8 mouse cellular contexts compared by ENCODE assay signal in genomic region chr5:137287953-137288743, GRCm38 (mm10). TPM values are rescaled to one million over a fixed set of nuclear protein-coding genes. Genes with fewer than 3 reads are reported as not detected.
A peak's percentile ranks its signal among the peaks of the same experiment; 100 is the strongest.
DNase-seq lines count a peak whose midpoint lies in the region; ATAC-seq and TF ChIP-seq lines count a peak whose summit lies in the region.

No protein-coding gene starts in this region.

- H3K27ac ChIP-seq in embryonic facial prominence, embryonic 13.5 days, result no peak overlapping the region
- H3K27ac ChIP-seq in hindbrain, postnatal 0 days, result peak overlapping the region; percentile 85
- peak overlapping the region; percentile 100 for H3K27ac ChIP-seq in liver, embryonic 12.5 days

- intact Hi-C loops in heart, postnatal 25 days (cut with DNase I), result loop anchor here (1.0 kb wide), 1 partner anchor 129 kb away; no protein-coding TSS in a partner anchor

- H3K9ac ChIP-seq in embryonic facial prominence, embryonic 13.5 days, result peak overlapping the region; percentile 65
- peak overlapping the region; percentile 77 for H3K9ac ChIP-seq in hindbrain, postnatal 0 days (replicated peaks; ENCODE audit: low read length)
- peak overlapping the region; percentile 91 for H3K9ac ChIP-seq in liver, embryonic 12.5 days

- under 1% methylated on average over 59 of the region's 65 CpGs for WGBS in embryonic facial prominence, embryonic 13.5 days
- WGBS in hindbrain, postnatal 0 days, result under 1% methylated on average over 55 of the region's 65 CpGs
- WGBS in liver, embryonic 12.5 days (ENCODE audit: insufficient replicate concordance), result 1% methylated on average over 58 of the region's 65 CpGs

- TF ChIP-seq CTCF in G1E (IDR thresholded peaks at IDR 0.05; ENCODE audit: low read depth, low read length), result no peak
- TF ChIP-seq CTCF in hindbrain, postnatal 0 days (IDR thresholded peaks at IDR 0.05; ENCODE audit: low read depth), result no peak

- H3K27me3 ChIP-seq in G1E (ENCODE audit: insufficient read depth, low read length), result peaks cover 15% of the 10 kb centered on the region
- peaks cover 71% of the 10 kb centered on the region for H3K27me3 ChIP-seq in embryonic facial prominence, embryonic 13.5 days
- H3K27me3 ChIP-seq in hindbrain, postnatal 0 days (ENCODE audit: insufficient read depth, low read length), result no peaks in the 10 kb centered on the region
- H3K27me3 ChIP-seq in liver, embryonic 12.5 days (replicated peaks), result peaks cover 41% of the 10 kb centered on the region

- peak overlapping the region; percentile 78 for H3K4me3 ChIP-seq in G1E (ENCODE audit: low read depth, low read length)
- peak overlapping the region; percentile 46 for H3K4me3 ChIP-seq in embryonic facial prominence, embryonic 13.5 days
- H3K4me3 ChIP-seq in hindbrain, postnatal 0 days (ENCODE audit: low read length), result peak overlapping the region; percentile 55
- H3K4me3 ChIP-seq in liver, embryonic 12.5 days, result peak overlapping the region; percentile 77

- peak overlapping the region; percentile 87 for H3K4me2 ChIP-seq in embryonic facial prominence, embryonic 13.5 days
- H3K4me2 ChIP-seq in hindbrain, postnatal 0 days (ENCODE audit: low read depth, low read length), result peak overlapping the region; percentile 85
- peak overlapping the region; percentile 100 for H3K4me2 ChIP-seq in liver, embryonic 12.5 days

- H3K36me3 ChIP-seq in G1E (replicated peaks), result peaks cover 15% of the 10 kb centered on the region
- no peaks in the 10 kb centered on the region for H3K36me3 ChIP-seq in embryonic facial prominence, embryonic 13.5 days
- no peaks in the 10 kb centered on the region for H3K36me3 ChIP-seq in hindbrain, postnatal 0 days (ENCODE audit: insufficient read depth, low read length)
- H3K36me3 ChIP-seq in liver, embryonic 12.5 days, result peaks cover 11% of the 10 kb centered on the region

- peaks cover 70% of the 10 kb centered on the region for H3K4me1 ChIP-seq in G1E (ENCODE audit: insufficient read depth, low read depth, low read length)
- H3K4me1 ChIP-seq in embryonic facial prominence, embryonic 13.5 days, result peaks cover 41% of the 10 kb centered on the region
- H3K4me1 ChIP-seq in hindbrain, postnatal 0 days (ENCODE audit: insufficient read depth, low read length), result 0 out of 2 replicates have a peak, but pooled peaks cover 3% of the 10 kb centered on the region
- peaks cover 68% of the 10 kb centered on the region for H3K4me1 ChIP-seq in liver, embryonic 12.5 days

- DNase-seq in heart, adult 11 months, result peak; percentile 96
- DNase-seq in heart, postnatal 25 days (ENCODE audit: low spot score), result no peak
- DNase-seq in G1E (ENCODE audit: low spot score), result peak; percentile 55
- peak; percentile 61 for DNase-seq in hindbrain, postnatal 0 days (ENCODE audit: low spot score)
- DNase-seq in right cerebral cortex, postnatal 14 days, result peak; percentile 66
- no peak for DNase-seq in ovary, postnatal 10 days (ENCODE audit: low spot score)

- no peaks in the 10 kb centered on the region for H3K9me3 ChIP-seq in G1E (replicated peaks)
- H3K9me3 ChIP-seq in embryonic facial prominence, embryonic 13.5 days, result no peaks in the 10 kb centered on the region
- H3K9me3 ChIP-seq in hindbrain, postnatal 0 days (ENCODE audit: low read length), result no peaks in the 10 kb centered on the region
- no peaks in the 10 kb centered on the region for H3K9me3 ChIP-seq in liver, embryonic 12.5 days (replicated peaks)

- ATAC-seq in G1E (ENCODE audit: extremely low read depth, insufficient number of reproducible peaks, low FRiP score, poor library complexity, severe bottlenecking), result no peak
- ATAC-seq in embryonic facial prominence, embryonic 13.5 days (ENCODE audit: insufficient number of reproducible peaks, insufficient read depth, low FRiP score, low TSS enrichment, low read depth), result no peak
- ATAC-seq in hindbrain, postnatal 0 days, result peak; percentile 6; the same call in 1 of the 2 replicates
- no peak for ATAC-seq in liver, embryonic 12.5 days

RNA-seq across cellular contexts. Expression of gene Ache, which starts 0.8 kb away (rescaled TPM):
- 1 to 10 TPM; 1.4 to 2.2 TPM for total RNA-seq in heart, postnatal 25 days (2021)
- total RNA-seq in G1E (2014; fragmentation: Nextera tagmentation) (62.7 and 168 TPM in 2 replicates), G1E (2017) (7.4 and 7.8 TPM in 2 replicates)
- polyA plus RNA-seq in G1E (2012), result 36.5 and 46.4 TPM in 2 replicates
- polyA plus RNA-seq in embryonic facial prominence, embryonic 13.5 days (2015; fragmentation: Nextera tagmentation; extraction: Ambion mirVana), result 2.7 and 3.3 TPM in 2 replicates
- 210 and 219 TPM in 2 replicates for total RNA-seq in hindbrain, postnatal 0 days (2014; rRNA removed)
- polyA plus RNA-seq in hindbrain, postnatal 0 days (2015; fragmentation: Nextera tagmentation; extraction: Ambion mirVana), result 151 and 157 TPM in 2 replicates
- 23.4 and 26.2 TPM in 2 replicates for polyA plus RNA-seq in liver, embryonic 12.5 days (2016; fragmentation: Nextera tagmentation; extraction: Ambion mirVana)

RNA-seq across cellular contexts. Expression of gene Ufsp1, which starts 6.3 kb away (rescaled TPM):
- total RNA-seq in heart, postnatal 25 days (2021), result 1 to 10 TPM; 8.3 to 8.7 TPM
- total RNA-seq in G1E (2014; fragmentation: Nextera tagmentation) (17.9 and 24.7 TPM in 2 replicates), G1E (2017) (11.7 and 13.8 TPM in 2 replicates)
- polyA plus RNA-seq in G1E (2012), result 29.7 and 29.9 TPM in 2 replicates
- polyA plus RNA-seq in embryonic facial prominence, embryonic 13.5 days (2015; fragmentation: Nextera tagmentation; extraction: Ambion mirVana), result 5.4 and 5.6 TPM in 2 replicates
- 35.5 TPM in 2 replicates for total RNA-seq in hindbrain, postnatal 0 days (2014; rRNA removed)
- polyA plus RNA-seq in hindbrain, postnatal 0 days (2015; fragmentation: Nextera tagmentation; extraction: Ambion mirVana), result 32.1 and 33.3 TPM in 2 replicates
- polyA plus RNA-seq in liver, embryonic 12.5 days (2016; fragmentation: Nextera tagmentation; extraction: Ambion mirVana), result 11.9 and 12.5 TPM in 2 replicates

RNA-seq across cellular contexts. Expression of gene Srrt, which starts 19.3 kb away (rescaled TPM):
- 10 to 100 TPM; 67.1 to 67.7 TPM for total RNA-seq in heart, postnatal 25 days (2021)
- 167 and 243 TPM in 2 replicates for total RNA-seq in G1E (2014; fragmentation: Nextera tagmentation)
- 185 and 189 TPM in 2 replicates for total RNA-seq in G1E (2017)
- polyA plus RNA-seq in G1E (2012), result 329 and 331 TPM in 2 replicates
- 143 and 148 TPM in 2 replicates for polyA plus RNA-seq in embryonic facial prominence, embryonic 13.5 days (2015; fragmentation: Nextera tagmentation; extraction: Ambion mirVana)
- total RNA-seq in hindbrain, postnatal 0 days (2014; rRNA removed), result 82.9 and 98.9 TPM in 2 replicates
- 55.5 and 57.0 TPM in 2 replicates for polyA plus RNA-seq in hindbrain, postnatal 0 days (2015; fragmentation: Nextera tagmentation; extraction: Ambion mirVana)
- polyA plus RNA-seq in liver, embryonic 12.5 days (2016; fragmentation: Nextera tagmentation; extraction: Ambion mirVana), result 125 and 128 TPM in 2 replicates

RNA-seq across cellular contexts. Expression of gene Trip6, which starts 26.1 kb away (rescaled TPM):
- total RNA-seq in heart, postnatal 25 days (2021), result 10 to 100 TPM; 10.8 to 13.3 TPM
- total RNA-seq in G1E (2014; fragmentation: Nextera tagmentation) (21.7 and 25.5 TPM in 2 replicates), G1E (2017) (4.6 and 8.8 TPM in 2 replicates)
- polyA plus RNA-seq in G1E (2012), result 57.8 and 77.7 TPM in 2 replicates
- polyA plus RNA-seq in embryonic facial prominence, embryonic 13.5 days (2015; fragmentation: Nextera tagmentation; extraction: Ambion mirVana), result 106 TPM in 2 replicates
- total RNA-seq in hindbrain, postnatal 0 days (2014; rRNA removed), result 14.3 and 15.0 TPM in 2 replicates
- 13.9 and 15.5 TPM in 2 replicates for polyA plus RNA-seq in hindbrain, postnatal 0 days (2015; fragmentation: Nextera tagmentation; extraction: Ambion mirVana)
- 16.8 and 18.7 TPM in 2 replicates for polyA plus RNA-seq in liver, embryonic 12.5 days (2016; fragmentation: Nextera tagmentation; extraction: Ambion mirVana)

RNA-seq across cellular contexts. Expression of gene Slc12a9, which starts 45.2 kb away (rescaled TPM):
- 1 to 10 TPM; 2.7 to 3.0 TPM for total RNA-seq in heart, postnatal 25 days (2021)
- total RNA-seq in G1E (2014; fragmentation: Nextera tagmentation) (5.9 and 8.1 TPM in 2 replicates), G1E (2017) (2.3 and 3.1 TPM in 2 replicates)
- polyA plus RNA-seq in G1E (2012), result 4.1 and 5.3 TPM in 2 replicates
- 16.0 and 16.1 TPM in 2 replicates for polyA plus RNA-seq in embryonic facial prominence, embryonic 13.5 days (2015; fragmentation: Nextera tagmentation; extraction: Ambion mirVana)
- 32.6 and 41.3 TPM in 2 replicates for total RNA-seq in hindbrain, postnatal 0 days (2014; rRNA removed)
- polyA plus RNA-seq in hindbrain, postnatal 0 days (2015; fragmentation: Nextera tagmentation; extraction: Ambion mirVana), result 27.3 and 27.6 TPM in 2 replicates
- polyA plus RNA-seq in liver, embryonic 12.5 days (2016; fragmentation: Nextera tagmentation; extraction: Ambion mirVana), result 5.0 and 5.8 TPM in 2 replicates

Comparison
In these comparisons a context has a peak if more than half of its experiments do, and no peak if none do; other contexts are left out.
1. DNase-seq: peak in heart, adult 11 months (single experiment), G1E (single experiment), hindbrain, postnatal 0 days (single experiment) and right cerebral cortex, postnatal 14 days (single experiment); none in heart, postnatal 25 days (single experiment) and ovary, postnatal 10 days (single experiment).
2. Peak in every context shown above with its lines, with median percentiles within 50 percentile points of each other: H3K4me3 ChIP-seq, H3K4me2 ChIP-seq and H3K9ac ChIP-seq.